Mouse (Mus musculus) left cerebral cortex, adult 11 months (tissue): ENCODE results near the gene Eps8l1.
"Not testable (repeated sequence)": the region's sequence is repeated elsewhere in the genome, so short reads cannot be mapped to it uniquely, and the experiment has no call there.

Experiments
- DNase-seq: peaks from one replicate; pipeline ENCODE4 v3.0.0; 2022; ENCODE audit warnings: low spot score

The Eps8l1 gene

GRCm38 (mm10) chr7:4460576-4461434 is at the start of gene Eps8l1:
Gene Eps8l1, plus strand, starts transcription at chr7:4460674.
- no peak for DNase-seq

- not testable (repeated sequence) for DNase-seq
Measured at GRCm38 (mm10) chr7:4412406-4412805, 48.1 kb upstream of the Eps8l1 start.

GRCm38 (mm10) chr7:4419681-4420080 is 40.8 kb upstream of the Eps8l1 start:
- no peak for DNase-seq

- DNase-seq: no peak
Measured at GRCm38 (mm10) chr7:4420230-4420629, 40.2 kb upstream of the Eps8l1 start.

GRCm38 (mm10) chr7:4427161-4427912 is 33.1 kb upstream of the Eps8l1 start:
- DNase-seq: peak; percentile 91

- DNase-seq: no peak
Measured at GRCm38 (mm10) chr7:4430246-4430844, 30.1 kb upstream of the Eps8l1 start.

GRCm38 (mm10) chr7:4431548-4431947 is 28.9 kb upstream of the Eps8l1 start:
- DNase-seq: peak; percentile 38

GRCm38 (mm10) chr7:4432026-4432425 is 28.4 kb upstream of the Eps8l1 start:
- DNase-seq: no peak

GRCm38 (mm10) chr7:4437721-4438120 is 22.8 kb upstream of the Eps8l1 start:
- DNase-seq: no peak

- no peak for DNase-seq
Measured at GRCm38 (mm10) chr7:4440549-4440948, 19.9 kb upstream of the Eps8l1 start.

- peak; percentile 85 for DNase-seq
Measured at GRCm38 (mm10) chr7:4445216-4445791, 15.2 kb upstream of the Eps8l1 start, which contains the start of gene Rdh13. Gene Rdh13, minus strand, starts transcription at chr7:4445649.

- DNase-seq: no peak
Measured at GRCm38 (mm10) chr7:4447138-4447537, 13.3 kb upstream of the Eps8l1 start.

GRCm38 (mm10) chr7:4448439-4448838 is 12.0 kb upstream of the Eps8l1 start:
- no peak for DNase-seq

- DNase-seq: no peak
Measured at GRCm38 (mm10) chr7:4449211-4449610, 11.3 kb upstream of the Eps8l1 start.

- DNase-seq: no peak
Measured at GRCm38 (mm10) chr7:4452644-4453043, 7.8 kb upstream of the Eps8l1 start.

GRCm38 (mm10) chr7:4464194-4464824 is 3.8 kb downstream of the Eps8l1 start:
- no peak for DNase-seq

- DNase-seq: no peak
Measured at GRCm38 (mm10) chr7:4467801-4468200, 7.3 kb downstream of the Eps8l1 start.

- no peak for DNase-seq
Measured at GRCm38 (mm10) chr7:4470275-4471178, 10.1 kb downstream of the Eps8l1 start.

GRCm38 (mm10) chr7:4471179-4471555 is 10.7 kb downstream of the Eps8l1 start:
- DNase-seq: peak; percentile 68

- no peak for DNase-seq
Measured at GRCm38 (mm10) chr7:4473940-4474339, 13.5 kb downstream of the Eps8l1 start.
